Comparison of ENCODE assay signal across 16 mouse cellular contexts in genomic region chr2:60133072-60133471, GRCm38 (mm10).
DNase-seq lines count a peak whose midpoint lies in the region; ATAC-seq and TF ChIP-seq lines count a peak whose summit lies in the region.
"Had no signal": no experiment of that assay in that cellular context is flagged by ENCODE, and none has a peak within 500 bp of the region (broad histone marks: within the 10 kb centered on the region; RNA-seq: fewer than 3 reads in every experiment).

No protein-coding gene starts in this region.

- no peaks in the 10 kb centered on the region for H3K27me3 ChIP-seq in embryonic facial prominence, embryonic 13.5 days
- H3K27me3 ChIP-seq: heart, embryonic 15.5 days; limb, embryonic 15.5 days; megakaryocyte, embryonic 14.5 days had no signal

- no peak overlapping the region for H3K4me2 ChIP-seq in embryonic facial prominence, embryonic 13.5 days
- H3K4me2 ChIP-seq: heart, embryonic 15.5 days; limb, embryonic 15.5 days; lung, embryonic 14.5 days had no signal

- no peak for TF ChIP-seq CTCF in gastrocnemius, adult 2 months (IDR thresholded peaks at IDR 0.05)

- no peak overlapping the region for H3K9ac ChIP-seq in embryonic facial prominence, embryonic 13.5 days
- H3K9ac ChIP-seq: heart, embryonic 15.5 days; limb, embryonic 15.5 days; lung, embryonic 14.5 days had no signal

- 56% methylated on average over 2 of the region's 2 CpGs for WGBS in embryonic facial prominence, embryonic 13.5 days

- H3K27ac ChIP-seq in gastrocnemius, adult 2 months = peak overlapping the region; percentile 63
- H3K27ac ChIP-seq in embryonic facial prominence, embryonic 13.5 days = peak overlapping the region; percentile 35; the same call in 1 of the 2 replicates
- H3K27ac ChIP-seq: heart, embryonic 15.5 days; limb, embryonic 15.5 days had no signal

- H3K9me3 ChIP-seq in embryonic facial prominence, embryonic 13.5 days = no peaks in the 10 kb centered on the region
- H3K9me3 ChIP-seq: heart, embryonic 15.5 days; limb, embryonic 15.5 days; megakaryocyte, embryonic 14.5 days had no signal

- H3K4me1 ChIP-seq in embryonic facial prominence, embryonic 13.5 days = peaks cover 15% of the 10 kb centered on the region

- intact Hi-C loops in gastrocnemius, adult 2 months (cut with DNase I) = no loop called here

- ATAC-seq in embryonic facial prominence, embryonic 13.5 days (ENCODE audit: insufficient number of reproducible peaks, insufficient read depth, low FRiP score, low TSS enrichment, low read depth) = no peak
- peak; percentile 70 for ATAC-seq in monocyte, adult 5-6 weeks (replicated peaks; ENCODE audit: insufficient number of reproducible peaks, low FRiP score, low TSS enrichment, poor library complexity, severe bottlenecking)
- ATAC-seq: forebrain, embryonic 16.5 days had no signal

- no peak for DNase-seq in gastrocnemius, adult 2 months
- no peak for DNase-seq in gastrocnemius, postnatal 4 days (ENCODE audit: low spot score in 2 of 2)
- DNase-seq in cerebellum, adult 11-12 months = peak; percentile 70
- no peak for DNase-seq in right cerebral cortex, adult 2 months (ENCODE audit: low spot score in 2 of 2)
- no peak for DNase-seq in urinary bladder, postnatal 4 days (ENCODE audit: low spot score in 2 of 2)
- no peak for DNase-seq in adrenal gland, postnatal 36 days
- DNase-seq: gastrocnemius, postnatal 14 days; kidney, postnatal 25 days; layer of hippocampus, postnatal 36 days had no signal

- H3K4me3 ChIP-seq in gastrocnemius, adult 2 months = no peak overlapping the region
- no peak overlapping the region for H3K4me3 ChIP-seq in embryonic facial prominence, embryonic 13.5 days
- H3K4me3 ChIP-seq: heart, embryonic 15.5 days; limb, embryonic 15.5 days; megakaryocyte, embryonic 14.5 days had no signal

- no peaks in the 10 kb centered on the region for H3K36me3 ChIP-seq in embryonic facial prominence, embryonic 13.5 days
- H3K36me3 ChIP-seq: heart, embryonic 15.5 days; limb, embryonic 15.5 days had no signal
